Mouse (Mus musculus) erythroblast, adult 5-6 weeks (primary cell): ENCODE measurements around the gene Lrrc56. TPM values are rescaled to one million over a fixed set of nuclear protein-coding genes. Genes with fewer than 3 reads are reported as not detected.

Experiments used
- ATAC-seq: replicated peaks from 2 replicates; pipeline ENCODE4 v1.8.0; 2016; ENCODE audit warnings: moderate number of reproducible peaks, mild to moderate bottlenecking, moderate TSS enrichment, inconsistent platforms; ENCODE audit not compliant: poor library complexity, low FRiP score, severe bottlenecking
- total RNA-seq, 2 experiments: library from RNA; stranded (forward) in 1 of 2; stranded (reverse) in 1 of 2; fragments of 150-400 nt in 1 of 2; fragments of 200-764, 138-1000 nt in 1 of 2; gene quantifications; 2 replicates each; pipeline versions ENCODE4 v1.2.3 to v1.2.4; 2015 to 2017; ENCODE audit warnings: low replicate concordance in 2 of 2

Lrrc56 gene
- total RNA-seq, 2 experiments from 2014 or later = 0.94 TPM; not detected in 1

DNA sequence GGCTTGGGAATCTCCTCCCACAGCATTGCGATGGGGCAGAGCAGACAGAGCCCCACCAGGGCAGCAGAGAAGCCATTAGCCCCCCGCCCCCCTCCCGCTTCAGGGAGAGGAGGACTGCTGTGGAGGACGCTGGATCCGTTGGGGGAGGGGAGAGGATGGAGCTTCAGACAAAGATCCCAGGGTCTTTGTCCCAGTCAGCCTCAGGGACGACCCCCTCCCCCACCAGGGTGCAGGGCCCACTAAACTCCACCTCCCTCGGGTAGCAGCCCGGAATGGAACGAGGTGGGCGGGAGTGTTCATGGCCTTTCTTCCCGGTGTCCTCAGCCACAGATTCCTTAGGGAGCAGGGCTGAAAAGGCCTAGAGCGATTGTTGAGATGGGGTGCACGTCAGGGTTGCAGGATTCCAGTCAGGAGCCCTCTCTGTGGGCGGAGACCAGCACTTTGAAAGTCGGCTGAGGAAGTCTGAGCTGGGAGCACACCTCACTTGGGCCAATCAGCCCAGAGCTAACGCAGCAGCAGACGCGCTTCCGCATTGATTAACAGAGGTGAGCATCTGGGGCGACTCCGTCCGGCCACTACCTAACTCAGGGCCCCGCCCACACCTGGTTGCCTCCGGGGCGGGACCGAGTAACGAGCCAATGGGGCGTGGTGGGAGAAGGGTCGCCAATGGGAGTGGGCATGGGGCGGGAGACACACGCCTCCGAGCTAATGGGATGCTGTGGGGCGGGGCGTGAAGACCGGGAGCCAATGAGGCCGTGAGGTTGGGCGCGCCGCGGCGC lies 21.3 kb downstream of the Lrrc56 start, which contains the start of gene Rassf7:
TSS of gene Rassf7 (plus strand) at position 760 of the 779 bp plus-strand sequence.
- peak; percentile 86 for ATAC-seq

- ATAC-seq = peak; percentile 21
Observed at GRCm38 (mm10) chr7:141215880-141216733, 22.1 kb downstream of the Lrrc56 start.

GRCm38 (mm10) chr7:141216894-141217293 lies 22.9 kb downstream of the Lrrc56 start:
- ATAC-seq = no peak

GRCm38 (mm10) chr7:141217343-141218013 lies 23.5 kb downstream of the Lrrc56 start:
- ATAC-seq = no peak

GRCm38 (mm10) chr7:141218141-141218540 lies 24.2 kb downstream of the Lrrc56 start:
- no peak for ATAC-seq

- ATAC-seq = no peak
Observed at GRCm38 (mm10) chr7:141218557-141219133, 24.7 kb downstream of the Lrrc56 start.

DNA sequence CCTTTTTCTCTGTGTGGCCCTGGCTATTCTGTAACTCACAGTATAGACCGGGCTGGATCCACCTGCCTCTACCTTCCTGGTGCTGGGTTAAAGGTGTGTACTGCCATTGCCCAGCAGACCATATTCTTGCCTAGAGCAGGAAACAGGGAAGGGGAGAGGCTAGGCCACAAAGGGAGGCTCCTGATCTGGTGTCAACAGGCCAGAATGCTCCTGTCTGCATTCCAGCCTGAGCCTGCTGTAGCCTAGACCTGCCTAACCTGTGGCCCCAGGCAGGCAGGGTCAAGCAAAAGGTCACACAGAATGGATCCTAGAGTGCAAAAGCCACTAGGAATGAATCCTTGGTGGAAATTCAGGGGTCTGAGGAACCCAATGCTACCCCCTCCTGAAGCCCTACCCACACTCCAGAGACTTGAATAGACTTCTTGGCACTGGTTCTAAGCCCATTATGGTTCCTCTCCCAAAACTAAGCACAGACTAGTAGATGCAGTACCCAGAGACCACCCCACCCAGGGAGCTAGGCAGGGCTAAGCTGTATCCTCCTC lies 25.7 kb downstream of the Lrrc56 start:
- no peak for ATAC-seq

DNA sequence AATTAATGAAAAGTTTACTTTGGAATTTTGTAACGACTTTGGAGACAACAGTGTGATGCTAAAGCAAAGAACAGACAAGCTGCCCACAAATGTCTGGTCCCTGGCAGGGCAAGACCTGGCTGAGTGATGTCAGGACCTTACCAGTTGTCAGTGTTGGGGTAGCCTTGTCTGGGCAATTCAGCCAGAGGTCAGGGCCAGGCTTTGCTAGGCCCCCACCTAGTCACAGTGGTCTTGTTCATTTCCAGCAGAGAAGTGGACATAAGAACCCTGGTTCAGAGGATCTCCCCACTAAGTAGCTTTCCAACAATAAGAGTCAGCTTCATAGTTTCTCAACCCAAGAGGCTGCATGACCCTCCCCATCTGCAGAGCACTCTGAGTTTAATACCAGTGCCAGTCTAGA lies 26.4 kb downstream of the Lrrc56 start:
- ATAC-seq = no peak

GRCm38 (mm10) chr7:141221249-141222125 lies 27.5 kb downstream of the Lrrc56 start:
- ATAC-seq = peak; percentile 87

DNA sequence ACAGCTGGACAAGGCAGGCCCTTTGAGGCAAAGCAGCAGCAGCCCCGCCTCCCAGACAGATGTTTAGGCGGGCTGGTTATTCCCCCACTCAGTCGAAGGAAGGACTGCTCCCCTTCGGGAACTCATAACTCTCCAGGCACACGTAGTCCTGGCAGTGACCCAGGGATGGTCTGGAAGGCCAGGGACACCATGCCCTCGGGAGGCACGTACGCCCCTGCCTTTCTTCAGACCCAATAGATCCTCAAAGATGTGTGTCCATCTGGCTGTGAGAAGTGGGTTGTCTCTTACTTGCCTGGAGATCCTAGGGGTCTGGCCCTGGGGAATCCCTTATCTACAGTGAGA lies 28.1 kb downstream of the Lrrc56 start:
- ATAC-seq = no peak

DNA sequence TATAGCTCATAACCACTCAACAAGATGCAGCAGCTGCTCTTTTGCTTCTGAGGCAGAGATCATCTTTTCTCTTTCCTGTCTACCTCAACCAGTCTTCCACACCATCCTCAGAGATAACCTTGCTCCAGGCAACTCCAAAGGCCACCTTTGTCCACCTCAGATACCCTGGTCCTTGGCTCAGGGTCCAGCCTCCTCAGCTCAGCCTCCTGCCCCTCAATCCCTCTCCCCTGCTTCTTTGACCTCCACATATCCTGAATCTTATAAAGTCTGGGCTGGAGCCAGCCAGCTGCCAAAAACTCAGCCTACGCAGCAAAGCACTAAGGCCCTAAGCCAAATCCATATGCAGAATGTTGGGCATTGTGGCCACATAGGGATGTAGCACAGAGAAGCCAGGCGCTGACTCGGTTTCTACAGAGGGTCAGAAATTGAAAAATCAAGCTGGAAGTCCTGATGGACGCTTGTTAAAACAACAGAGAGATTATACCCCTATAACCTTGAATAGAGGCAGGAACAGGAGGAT lies 28.8 kb downstream of the Lrrc56 start:
- no peak for ATAC-seq

- no peak for ATAC-seq
Observed at GRCm38 (mm10) chr7:141226535-141226934, 32.6 kb downstream of the Lrrc56 start.

DNA sequence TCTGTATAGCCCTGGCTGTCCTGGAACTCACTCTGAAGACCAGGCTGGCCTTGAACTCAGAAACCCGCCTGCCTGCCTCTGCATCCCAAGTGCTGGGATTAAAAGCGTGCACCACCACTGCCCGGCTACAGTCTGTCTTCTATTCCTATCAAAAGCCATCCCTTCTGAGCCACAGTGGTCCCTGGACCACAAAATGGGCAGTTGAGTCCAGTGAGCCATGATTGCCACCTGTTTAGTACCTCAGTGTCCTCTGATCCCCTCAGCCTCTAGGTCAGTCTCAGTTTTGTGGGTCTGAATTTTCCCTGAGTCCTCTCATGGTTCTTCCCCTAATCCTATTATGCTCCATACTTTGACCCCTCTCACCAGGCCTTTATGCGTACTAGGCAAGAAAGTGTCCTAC lies 33.8 kb downstream of the Lrrc56 start:
- no peak for ATAC-seq

DNA sequence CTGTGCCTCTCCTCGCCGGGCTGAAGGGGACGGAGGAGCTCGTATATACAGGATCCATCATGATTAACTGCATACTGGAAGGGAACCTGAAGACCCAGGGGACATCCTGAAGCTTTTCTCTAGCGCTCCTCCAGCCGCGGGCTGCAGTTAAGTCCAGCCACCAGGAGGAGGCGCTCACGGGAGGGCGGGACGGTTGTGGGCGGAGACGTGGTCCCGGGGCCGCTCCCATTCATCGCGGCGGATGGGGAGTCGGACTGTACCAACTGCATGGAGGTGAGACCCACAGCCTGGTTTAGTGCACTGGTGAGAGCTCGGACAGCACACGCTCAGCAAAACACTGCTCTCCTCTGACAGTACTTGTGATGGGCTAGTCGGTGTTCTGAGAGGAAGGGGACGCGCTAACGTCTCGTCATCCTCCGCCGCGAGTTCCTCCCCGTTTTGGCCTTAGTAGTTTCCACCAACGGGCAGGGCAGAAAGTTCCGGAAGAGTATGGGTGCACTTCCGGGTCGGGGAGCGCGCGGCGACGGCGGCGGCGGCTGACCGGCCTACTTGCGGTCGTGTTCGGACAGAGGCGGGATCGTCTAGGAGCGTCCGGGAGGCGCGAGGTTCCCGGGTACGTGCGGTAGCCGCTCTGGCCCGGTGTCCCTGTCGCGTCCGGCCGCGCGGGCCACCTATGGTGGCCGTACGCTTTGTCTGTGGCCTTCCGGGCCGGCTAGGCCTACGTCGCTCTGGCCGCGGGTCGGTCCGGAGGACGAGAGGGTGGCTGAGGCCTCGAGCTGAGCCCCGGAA lies 34.5 kb downstream of the Lrrc56 start, which contains the start of gene Phrf1:
TSS of gene Phrf1 (plus strand) at position 506 of the 789 bp plus-strand sequence.
- ATAC-seq = peak; percentile 94

DNA sequence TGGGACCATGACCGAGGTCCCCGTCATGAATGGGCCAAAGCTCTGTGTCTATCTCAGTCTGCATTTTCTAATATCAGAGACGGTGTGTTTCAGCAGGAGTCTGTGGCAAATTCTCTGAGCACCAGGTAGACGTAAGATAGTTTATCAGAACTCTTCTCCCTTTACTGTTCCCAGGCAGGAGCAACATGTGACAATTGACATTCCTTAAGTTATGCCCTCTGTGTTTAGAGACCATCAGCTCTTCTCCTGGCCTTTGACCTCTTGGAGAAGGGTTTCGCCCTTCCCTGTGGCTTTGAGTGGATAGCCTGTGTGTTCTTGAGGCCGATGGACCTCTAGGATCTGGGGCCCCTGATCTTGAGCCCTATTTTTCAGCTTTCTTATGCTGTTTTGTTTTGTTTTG lies 35.7 kb downstream of the Lrrc56 start:
- ATAC-seq = no peak

GRCm38 (mm10) chr7:141230570-141230969 lies 36.6 kb downstream of the Lrrc56 start:
- ATAC-seq = no peak

GRCm38 (mm10) chr7:141231111-141231510 lies 37.2 kb downstream of the Lrrc56 start:
- ATAC-seq = no peak

- no peak for ATAC-seq
Observed at GRCm38 (mm10) chr7:141231551-141231950, 37.6 kb downstream of the Lrrc56 start.
